ENCODE assay signal across 9 mouse cellular contexts in genomic region chr7:98437629-98438028, GRCm38 (mm10). TPM values are rescaled to one million over a fixed set of nuclear protein-coding genes. Genes with fewer than 3 reads are reported as not detected.
A peak's percentile ranks its signal among the peaks of the same experiment; 100 is the strongest.
DNase-seq lines count a peak whose midpoint lies in the region; ATAC-seq and TF ChIP-seq lines count a peak whose summit lies in the region.
"Had no signal": no experiment of that assay in that cellular context is flagged by ENCODE, and none has a peak within 500 bp of the region (broad histone marks: within the 10 kb centered on the region; RNA-seq: fewer than 3 reads in every experiment).

No protein-coding gene starts in this region.

- no peak for ATAC-seq in hindbrain, embryonic 11.5 days (ENCODE audit: low FRiP score)
- no peak for ATAC-seq in hindbrain, embryonic 12.5 days (ENCODE audit: low FRiP score)
- no peak for ATAC-seq in stomach, postnatal 0 days (ENCODE audit: low FRiP score, low TSS enrichment)

- no peak overlapping the region for H3K27ac ChIP-seq in hindbrain, embryonic 11.5 days (ENCODE audit: low read depth, low read length)
- H3K27ac ChIP-seq in hindbrain, embryonic 12.5 days = no peak overlapping the region
- no peak overlapping the region for H3K27ac ChIP-seq in cerebellum, adult 2 months (ENCODE audit: insufficient read depth, low read length)
- H3K27ac ChIP-seq in stomach, postnatal 0 days (replicated peaks) = no peak overlapping the region
- H3K27ac ChIP-seq: liver, embryonic 13.5 days had no signal

- H3K9ac ChIP-seq in hindbrain, embryonic 11.5 days (ENCODE audit: low read depth, low read length) = no peak overlapping the region
- H3K9ac ChIP-seq in hindbrain, embryonic 12.5 days = no peak overlapping the region
- H3K9ac ChIP-seq in stomach, postnatal 0 days (ENCODE audit: low read length) = no peak overlapping the region
- H3K9ac ChIP-seq: liver, embryonic 13.5 days had no signal

- TF ChIP-seq EP300 in stomach, postnatal 0 days (optimal IDR thresholded peaks at IDR 0.05) = no peak

- H3K4me2 ChIP-seq in hindbrain, embryonic 11.5 days (replicated peaks; ENCODE audit: low read depth, low read length) = no peak overlapping the region
- H3K4me2 ChIP-seq in hindbrain, embryonic 12.5 days (replicated peaks) = no peak overlapping the region
- no peak overlapping the region for H3K4me2 ChIP-seq in stomach, postnatal 0 days (replicated peaks; ENCODE audit: low read depth)
- H3K4me2 ChIP-seq: liver, embryonic 13.5 days had no signal

- peak; percentile 59 for TF ChIP-seq CTCF in cerebellum, adult 2 months (IDR thresholded peaks at IDR 0.05; ENCODE audit: borderline replicate concordance, insufficient read depth, low read depth, low read length)
- peak; percentile 79 for TF ChIP-seq CTCF in stomach, postnatal 0 days (IDR thresholded peaks at IDR 0.05; ENCODE audit: low read depth)

- TF ChIP-seq POLR2A in cerebellum, adult 2 months (IDR thresholded peaks at IDR 0.05; ENCODE audit: borderline replicate concordance, insufficient read depth, low read length) = no peak

- 38% methylated on average over 9 of the region's 9 CpGs for WGBS in hindbrain, embryonic 11.5 days
- WGBS in hindbrain, embryonic 12.5 days = 32% methylated on average over 9 of the region's 9 CpGs
- 42% methylated on average over 9 of the region's 9 CpGs for WGBS in cerebellum, adult 2 months
- WGBS in stomach, postnatal 0 days = 28% methylated on average over 9 of the region's 9 CpGs

- H3K36me3 ChIP-seq in hindbrain, embryonic 11.5 days (ENCODE audit: control insufficient read depth, insufficient read depth, low read length) = no peaks in the 10 kb centered on the region
- H3K36me3 ChIP-seq in hindbrain, embryonic 12.5 days = no peaks in the 10 kb centered on the region
- H3K36me3 ChIP-seq in stomach, postnatal 0 days (ENCODE audit: control insufficient read depth, insufficient read depth, low read length) = no peaks in the 10 kb centered on the region
- H3K36me3 ChIP-seq: liver, embryonic 13.5 days had no signal

- no peaks in the 10 kb centered on the region for H3K4me1 ChIP-seq in hindbrain, embryonic 11.5 days (replicated peaks; ENCODE audit: control insufficient read depth, insufficient read depth, low read length)
- H3K4me1 ChIP-seq in hindbrain, embryonic 12.5 days = no peaks in the 10 kb centered on the region
- H3K4me1 ChIP-seq in cerebellum, adult 2 months (ENCODE audit: control insufficient read depth, insufficient read depth, low read length) = no peaks in the 10 kb centered on the region; the same call in 1 of the 2 replicates
- no peaks in the 10 kb centered on the region for H3K4me1 ChIP-seq in stomach, postnatal 0 days (replicated peaks; ENCODE audit: control insufficient read depth, insufficient read depth)

- peak; percentile 76 for DNase-seq in hindbrain, embryonic 11.5 days (ENCODE audit: low spot score)
- DNase-seq in urinary bladder, postnatal 25 days (ENCODE audit: low spot score) = peak; percentile 34
- DNase-seq in urinary bladder, postnatal 4 days (ENCODE audit: low spot score in 2 of 2) = no peak
- peak in 1 of 2 experiments; percentile 42 for DNase-seq in cerebellum, adult 2 months
- peak; percentile 68 to 69 for DNase-seq in kidney, postnatal 4 days
- DNase-seq in stomach, postnatal 0 days (ENCODE audit: low spot score) = peak; percentile 48
- DNase-seq in right cerebral cortex, postnatal 36 days (ENCODE audit: low spot score in 2 of 2) = no peak
- DNase-seq: liver, embryonic 13.5 days had no signal

- H3K27me3 ChIP-seq in hindbrain, embryonic 11.5 days (ENCODE audit: control insufficient read depth, insufficient read depth, low read length) = no peaks in the 10 kb centered on the region
- H3K27me3 ChIP-seq in hindbrain, embryonic 12.5 days = no peaks in the 10 kb centered on the region
- no peaks in the 10 kb centered on the region for H3K27me3 ChIP-seq in cerebellum, adult 2 months (ENCODE audit: control insufficient read depth, insufficient read depth, low read length)
- H3K27me3 ChIP-seq in stomach, postnatal 0 days (ENCODE audit: control insufficient read depth, insufficient read depth, low read length) = no peaks in the 10 kb centered on the region
- H3K27me3 ChIP-seq: liver, embryonic 13.5 days had no signal

- no peaks in the 10 kb centered on the region for H3K9me3 ChIP-seq in hindbrain, embryonic 11.5 days (ENCODE audit: control insufficient read depth, low read length)
- no peaks in the 10 kb centered on the region for H3K9me3 ChIP-seq in hindbrain, embryonic 12.5 days (replicated peaks)
- H3K9me3 ChIP-seq in stomach, postnatal 0 days (ENCODE audit: control insufficient read depth, low read length) = no peaks in the 10 kb centered on the region
- H3K9me3 ChIP-seq: liver, embryonic 13.5 days had no signal

- no peak overlapping the region for H3K4me3 ChIP-seq in hindbrain, embryonic 11.5 days (ENCODE audit: low read depth, low read length)
- H3K4me3 ChIP-seq in hindbrain, embryonic 12.5 days = no peak overlapping the region
- H3K4me3 ChIP-seq in cerebellum, adult 2 months (replicated peaks; ENCODE audit: insufficient read depth, low read depth, low read length) = no peak overlapping the region
- H3K4me3 ChIP-seq in stomach, postnatal 0 days (ENCODE audit: low read depth, low read length) = no peak overlapping the region
- H3K4me3 ChIP-seq: liver, embryonic 13.5 days had no signal

RNA-seq across cellular contexts. Expression of gene Gucy2d, which starts 2.6 kb away (rescaled TPM):
- not detected in 2 replicates for polyA plus RNA-seq in hindbrain, embryonic 11.5 days (2014; fragmentation: Nextera tagmentation; extraction: Ambion mirVana)
- 0.22 TPM in 1 of 2 replicates, not detected in the other for polyA plus RNA-seq in hindbrain, embryonic 12.5 days (2016; fragmentation: Nextera tagmentation; extraction: Ambion mirVana)
- polyA plus RNA-seq in cerebellum, adult 2 months (2012; rRNA removed) = 0.08 and 0.10 TPM in 2 replicates
- polyA plus RNA-seq in stomach, postnatal 0 days (2015; fragmentation: Nextera tagmentation; extraction: Ambion mirVana) = 0.02 TPM in 1 of 2 replicates, not detected in the other
- polyA plus RNA-seq: liver, embryonic 13.5 days had no signal

RNA-seq across cellular contexts. Expression of gene Lrrc32, which starts 51.5 kb away (rescaled TPM):
- polyA plus RNA-seq in hindbrain, embryonic 11.5 days (2014; fragmentation: Nextera tagmentation; extraction: Ambion mirVana) = 3.1 and 3.3 TPM in 2 replicates
- polyA plus RNA-seq in hindbrain, embryonic 12.5 days (2016; fragmentation: Nextera tagmentation; extraction: Ambion mirVana) = 4.9 and 6.3 TPM in 2 replicates
- 2.2 and 2.5 TPM in 2 replicates for polyA plus RNA-seq in cerebellum, adult 2 months (2012; rRNA removed)
- 3.6 and 6.0 TPM in 2 replicates for polyA plus RNA-seq in stomach, postnatal 0 days (2015; fragmentation: Nextera tagmentation; extraction: Ambion mirVana)

Comparison
In these comparisons a context has a peak if more than half of its experiments do, and no peak if none do; other contexts are left out.
1. DNase-seq: peak in hindbrain, embryonic 11.5 days (single experiment), urinary bladder, postnatal 25 days (single experiment), kidney, postnatal 4 days (2 of 2) and stomach, postnatal 0 days (single experiment); none in urinary bladder, postnatal 4 days (0 of 2) and right cerebral cortex, postnatal 36 days (0 of 2).